Comparison of ENCODE assay signal across 8 mouse cellular contexts in the genomic region with DNA sequence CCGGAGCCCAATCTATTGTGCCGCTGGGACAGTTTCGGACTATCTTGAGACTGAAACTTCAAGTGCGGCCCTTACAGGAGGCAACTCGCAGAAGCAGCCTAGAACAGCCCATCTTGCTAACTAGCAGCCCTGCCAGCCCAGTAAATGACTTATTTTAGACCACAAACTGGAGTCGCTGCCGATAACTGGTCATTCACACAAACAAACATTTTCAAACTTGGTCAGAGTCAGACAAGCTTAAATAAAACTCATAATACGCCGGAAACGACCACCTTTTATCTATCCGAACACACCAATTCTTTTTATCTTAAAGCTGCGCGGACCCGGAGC. TPM values are rescaled to one million over a fixed set of nuclear protein-coding genes. Genes with fewer than 3 reads are reported as not detected.
A peak's percentile ranks its signal among the peaks of the same experiment; 100 is the strongest.
DNase-seq lines count a peak whose midpoint lies in the region; ATAC-seq and TF ChIP-seq lines count a peak whose summit lies in the region.

No protein-coding gene starts in this region.

- intact Hi-C loops in left cerebral cortex, postnatal 10 days (cut with DNase I) = loop anchor here (5.0 to 10.0 kb wide), 4 partner anchors 277 to 1159 kb away; no protein-coding TSS in a partner anchor

- no peak for DNase-seq in cerebellum, adult 2 months
- DNase-seq in cerebellum, postnatal 36 days = no peak
- DNase-seq in forebrain, postnatal 0 days = peak; percentile 68
- no peak for DNase-seq in adipocyte (ENCODE audit: low spot score)
- DNase-seq in spleen, postnatal 14 days (ENCODE audit: low spot score in 2 of 2) = no peak
- DNase-seq in left cerebral cortex, postnatal 10 days (ENCODE audit: extremely low spot score in 1 of 2, low spot score in 2 of 2) = no peak

- H3K9me3 ChIP-seq in E14TG2a.4 (ENCODE audit: low read length) = no peaks in the 10 kb centered on the region
- H3K9me3 ChIP-seq in forebrain, postnatal 0 days (ENCODE audit: low read length) = no peaks in the 10 kb centered on the region
- no peaks in the 10 kb centered on the region for H3K9me3 ChIP-seq in liver, embryonic 15.5 days (replicated peaks)

- peak overlapping the region; percentile 50 for H3K4me3 ChIP-seq in cerebellum, adult 2 months (replicated peaks; ENCODE audit: insufficient read depth, low read depth, low read length)
- H3K4me3 ChIP-seq in E14TG2a.4 (replicated peaks; ENCODE audit: low read length) = peak overlapping the region; percentile 71
- peak overlapping the region; percentile 50 for H3K4me3 ChIP-seq in forebrain, postnatal 0 days (ENCODE audit: low read depth, low read length)
- peak overlapping the region; percentile 65 for H3K4me3 ChIP-seq in liver, embryonic 15.5 days (replicated peaks)

- no peak for TF ChIP-seq CTCF in cerebellum, adult 2 months (IDR thresholded peaks at IDR 0.05; ENCODE audit: borderline replicate concordance, insufficient read depth, low read depth, low read length)
- TF ChIP-seq CTCF in E14TG2a.4 (conservative IDR thresholded peaks at IDR 0.05; ENCODE audit: low read length) = no peak
- TF ChIP-seq CTCF in forebrain, postnatal 0 days (IDR thresholded peaks at IDR 0.05; ENCODE audit: low read depth) = no peak

- 6% methylated on average over 14 of the region's 14 CpGs for WGBS in cerebellum, adult 2 months
- 1% methylated on average over 14 of the region's 14 CpGs for WGBS in forebrain, postnatal 0 days
- whole genome bisulfite sequencing in liver, embryonic 15.5 days (ENCODE audit: insufficient replicate concordance) = under 1% methylated on average over 14 of the region's 14 CpGs

- ATAC-seq in forebrain, postnatal 0 days = no peak
- no peak for ATAC-seq in liver, embryonic 15.5 days (ENCODE audit: insufficient read depth)

- 0 out of 2 replicates have a peak, but pooled peaks cover 7% of the 10 kb centered on the region for H3K4me1 ChIP-seq in cerebellum, adult 2 months (ENCODE audit: control insufficient read depth, insufficient read depth, low read length)
- peaks cover 37% of the 10 kb centered on the region for H3K4me1 ChIP-seq in E14TG2a.4 (replicated peaks; ENCODE audit: low read depth, low read length)
- peaks cover 11% of the 10 kb centered on the region; the same call in 1 of the 2 replicates for H3K4me1 ChIP-seq in forebrain, postnatal 0 days (ENCODE audit: insufficient read depth)
- H3K4me1 ChIP-seq in liver, embryonic 15.5 days (replicated peaks) = peaks cover 40% of the 10 kb centered on the region

- H3K27ac ChIP-seq in cerebellum, adult 2 months (ENCODE audit: insufficient read depth, low read length) = no peak overlapping the region
- H3K27ac ChIP-seq in forebrain, postnatal 0 days (ENCODE audit: low read depth, low read length) = peak overlapping the region; percentile 85
- no peak overlapping the region for H3K27ac ChIP-seq in liver, embryonic 15.5 days (replicated peaks)

- TF ChIP-seq POLR2A in cerebellum, adult 2 months (IDR thresholded peaks at IDR 0.05; ENCODE audit: borderline replicate concordance, insufficient read depth, low read length) = no peak

- peaks cover 7% of the 10 kb centered on the region; the same call in 1 of the 2 replicates for H3K27me3 ChIP-seq in cerebellum, adult 2 months (ENCODE audit: control insufficient read depth, insufficient read depth, low read length)
- H3K27me3 ChIP-seq in E14TG2a.4 (ENCODE audit: insufficient read depth, low read length) = peaks cover 68% of the 10 kb centered on the region
- H3K27me3 ChIP-seq in forebrain, postnatal 0 days (ENCODE audit: insufficient read depth, low read length) = peaks cover 15% of the 10 kb centered on the region
- H3K27me3 ChIP-seq in liver, embryonic 15.5 days = peaks cover 81% of the 10 kb centered on the region

- H3K9ac ChIP-seq in forebrain, postnatal 0 days = peak overlapping the region; percentile 64
- peak overlapping the region; percentile 67 for H3K9ac ChIP-seq in liver, embryonic 15.5 days

- H3K36me3 ChIP-seq in E14TG2a.4 (ENCODE audit: insufficient read depth, low read length) = no peaks in the 10 kb centered on the region
- no peaks in the 10 kb centered on the region for H3K36me3 ChIP-seq in forebrain, postnatal 0 days (ENCODE audit: insufficient read depth)
- H3K36me3 ChIP-seq in liver, embryonic 15.5 days (replicated peaks) = no peaks in the 10 kb centered on the region

- H3K4me2 ChIP-seq in forebrain, postnatal 0 days (ENCODE audit: low read depth) = peak overlapping the region; percentile 100
- peak overlapping the region; percentile 96 for H3K4me2 ChIP-seq in liver, embryonic 15.5 days

RNA-seq across cellular contexts. Expression of a gene that starts 7.2 kb away (rescaled TPM):
- 4.6 and 6.0 TPM in 2 replicates for polyA plus RNA-seq in cerebellum, adult 2 months (2012; rRNA removed)
- total RNA-seq in forebrain, postnatal 0 days (2014; rRNA removed) = 33.1 and 64.7 TPM in 2 replicates
- 26.5 and 46.2 TPM in 2 replicates for polyA plus RNA-seq in forebrain, postnatal 0 days (2015; fragmentation: Nextera tagmentation; extraction: Ambion mirVana)
- polyA plus RNA-seq in liver, embryonic 15.5 days (2015; fragmentation: Nextera tagmentation; extraction: Ambion mirVana) = 84.4 and 95.6 TPM in 2 replicates
- 10 to 100 TPM; 40.7 to 45.6 TPM for total RNA-seq in left cerebral cortex, postnatal 10 days (2021)

RNA-seq across cellular contexts. Expression of a gene that starts 7.8 kb away (rescaled TPM):
- polyA plus RNA-seq in cerebellum, adult 2 months (2012; rRNA removed) = 105 and 113 TPM in 2 replicates
- 211 and 229 TPM in 2 replicates for total RNA-seq in forebrain, postnatal 0 days (2014; rRNA removed)
- polyA plus RNA-seq in forebrain, postnatal 0 days (2015; fragmentation: Nextera tagmentation; extraction: Ambion mirVana) = 431 and 439 TPM in 2 replicates
- polyA plus RNA-seq in liver, embryonic 15.5 days (2015; fragmentation: Nextera tagmentation; extraction: Ambion mirVana) = 88.2 and 94.2 TPM in 2 replicates
- 100 to 1,000 TPM; 131 to 137 TPM for total RNA-seq in left cerebral cortex, postnatal 10 days (2021)

RNA-seq across cellular contexts. Expression of a gene that starts 53.1 kb away (rescaled TPM):
- 0.79 and 1.2 TPM in 2 replicates for polyA plus RNA-seq in cerebellum, adult 2 months (2012; rRNA removed)
- 0.76 and 0.92 TPM in 2 replicates for total RNA-seq in forebrain, postnatal 0 days (2014; rRNA removed)
- polyA plus RNA-seq in forebrain, postnatal 0 days (2015; fragmentation: Nextera tagmentation; extraction: Ambion mirVana) = 0.31 and 0.53 TPM in 2 replicates
- 0.58 and 0.75 TPM in 2 replicates for polyA plus RNA-seq in liver, embryonic 15.5 days (2015; fragmentation: Nextera tagmentation; extraction: Ambion mirVana)
- 1 to 10 TPM; 3.2 to 5.4 TPM for total RNA-seq in left cerebral cortex, postnatal 10 days (2021)
